Mouse (Mus musculus) embryonic facial prominence, embryonic 14.5 days (tissue): ENCODE measurements around the gene Sccpdh. TPM values are rescaled to one million over a fixed set of nuclear protein-coding genes. Genes with fewer than 3 reads are reported as not detected.

Source experiments
- ATAC-seq: fragments of 200-750 bp; cut with Nextera tagmentation; 2 replicates; pipeline ENCODE4 v1.8.0; 2017; ENCODE audit warnings: low read depth, moderate number of reproducible peaks, moderate TSS enrichment
- DNase-seq: peaks from one replicate; pipeline ENCODE4 v3.0.0-alpha.2; 2015; ENCODE audit warnings: low spot score
- H3K27ac ChIP-seq: fragments of 300-500 bp; sonication (generic); replicated peaks from 2 replicates; pipeline ENCODE4 v1.5.1; 2014; ENCODE audit warnings: low read depth, mild to moderate bottlenecking, low read length, moderate library complexity
- H3K27me3 ChIP-seq: fragments of 300-500 bp; sonication (generic); replicated peaks from 2 replicates; pipeline ENCODE4 v1.6.1; 2014; ENCODE audit warnings: low read length; ENCODE audit not compliant: control insufficient read depth, insufficient read depth
- H3K36me3 ChIP-seq: fragments of 300-500 bp; sonication (generic); 2 replicates; pipeline ENCODE4 v1.6.1; 2014; ENCODE audit warnings: low read length, mixed read lengths; ENCODE audit not compliant: control insufficient read depth, insufficient read depth
- H3K4me1 ChIP-seq: fragments of 300-500 bp; sonication (generic); 2 replicates; pipeline ENCODE4 v1.6.1; 2014; ENCODE audit warnings: antibody characterized with exemption, low read length; ENCODE audit not compliant: control insufficient read depth, insufficient read depth
- H3K4me2 ChIP-seq: fragments of 300-500 bp; sonication (generic); 2 replicates; pipeline ENCODE4 v1.6.1; 2014; ENCODE audit warnings: low read depth, mild to moderate bottlenecking, low read length, moderate library complexity, mixed read lengths
- H3K4me3 ChIP-seq: fragments of 300-500 bp; sonication (generic); 2 replicates; pipeline ENCODE4 v1.5.1; 2014; ENCODE audit warnings: low read depth, mild to moderate bottlenecking, low read length
- H3K9ac ChIP-seq: fragments of 300-500 bp; sonication (generic); 2 replicates; pipeline ENCODE4 v1.6.1; 2014; ENCODE audit warnings: low read depth, mild to moderate bottlenecking, low read length, moderate library complexity, mixed read lengths
- H3K9me3 ChIP-seq: fragments of 300-500 bp; sonication (generic); 2 replicates; pipeline ENCODE4 v1.6.1; 2016; ENCODE audit warnings: low read length; ENCODE audit not compliant: control insufficient read depth
- WGBS: fragments of 180-500 bp; shearing (Covaris S2); extraction: QIAGEN DNeasy Blood & Tissue Kit; methylation state at CpG from one replicate; pipeline ENCODE4 v1.1.7; 2014; 5-methylcytosine and 5-hydroxymethylcytosine counted together
- polyA plus RNA-seq: library from polyadenylated mRNA; unstranded; fragments of >200 nt; fragmentation: Nextera tagmentation; extraction: Ambion mirVana; gene quantifications from 2 replicates; pipeline ENCODE4 v1.2.1, GENCODE M21; 2014

Sccpdh gene
- polyA plus RNA-seq, result 88.4 and 98.2 TPM in 2 replicates

DNA sequence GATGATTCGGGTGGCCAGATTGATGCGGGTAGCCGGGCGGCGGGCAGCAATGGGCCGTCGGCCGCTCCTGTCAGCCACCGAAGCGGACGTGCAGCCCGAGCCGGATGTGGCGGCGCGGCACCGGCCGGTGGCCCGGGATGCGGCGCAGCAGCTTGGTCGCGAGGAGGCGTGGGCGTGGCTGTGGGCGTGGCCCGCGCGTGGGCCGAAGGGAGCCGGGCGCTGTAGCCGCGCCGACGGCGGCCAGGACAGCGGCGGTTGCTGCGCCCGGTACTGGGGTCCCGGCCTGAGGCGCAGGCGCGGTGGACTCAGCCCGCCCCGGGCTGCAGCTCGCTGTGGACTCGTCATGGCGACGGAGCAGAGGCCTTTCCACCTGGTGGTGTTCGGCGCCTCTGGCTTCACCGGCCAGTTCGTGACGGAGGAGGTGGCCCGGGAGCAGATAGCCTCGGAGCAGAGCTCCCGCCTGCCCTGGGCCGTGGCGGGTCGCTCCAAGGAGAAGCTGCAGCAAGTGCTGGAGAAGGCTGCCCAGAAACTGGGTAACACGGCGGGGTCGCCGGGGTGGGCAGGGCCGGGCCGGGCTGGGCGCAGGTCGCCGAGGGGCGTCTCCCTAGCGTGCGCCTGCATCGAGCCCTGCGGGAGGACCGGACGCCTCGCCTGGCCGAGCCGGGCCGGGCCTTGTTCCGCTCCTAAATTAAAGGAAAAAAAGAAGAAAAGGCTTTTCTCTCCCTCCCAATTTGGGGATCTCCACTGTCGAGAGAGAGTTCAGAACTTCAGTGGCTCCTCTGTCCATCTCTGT, at the start of gene Sccpdh:
Gene Sccpdh (plus strand): TSS at position 198 of the 793 bp plus-strand sequence.
- Histone ChIP-seq H3K9ac (peak within 1 kb of the TSS; percentile 84), H3K27ac (peak within 1 kb of the TSS; percentile 84), H3K27me3 (no peaks in the 10 kb centered on the region), H3K4me2 (peak within 1 kb of the TSS; percentile 79), H3K4me3 (peak within 1 kb of the TSS; percentile 85), H3K9me3 (no peaks in the 10 kb centered on the region), H3K36me3 (peaks cover 19% of the 10 kb centered on the region), H3K4me1 (peaks cover 8% of the 10 kb centered on the region)
- 0% methylated on average over 28 of the region's 84 CpGs for WGBS
- peak; percentile 91 for DNase-seq
- ATAC-seq, result peak; percentile 97

DNA sequence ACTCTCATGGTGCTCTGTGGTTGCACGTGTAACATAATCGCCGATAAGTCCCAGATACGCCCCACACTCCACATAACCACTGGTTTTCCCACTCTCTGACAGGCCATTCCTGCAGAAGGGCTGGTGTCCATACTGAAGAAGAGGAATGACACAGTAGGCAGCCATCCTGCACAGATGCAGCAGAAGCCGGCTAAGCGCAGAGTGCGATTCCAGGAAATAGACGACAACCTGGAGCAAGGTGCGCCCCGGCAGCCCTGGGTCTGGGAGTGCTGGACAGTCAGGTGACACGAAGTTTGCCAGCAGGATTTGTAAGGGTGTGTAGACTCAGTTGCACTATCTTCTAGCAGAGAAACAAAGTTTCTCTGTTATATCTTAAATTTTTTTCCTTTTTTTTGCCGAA, 45.3 kb upstream of the Sccpdh start:
- no peak overlapping the region for H3K4me2 ChIP-seq
- H3K9ac ChIP-seq, result no peak overlapping the region
- no peaks in the 10 kb centered on the region for H3K9me3 ChIP-seq
- no peak for DNase-seq
- H3K36me3 ChIP-seq, result peaks cover 26% of the 10 kb centered on the region
- H3K4me3 ChIP-seq, result no peak overlapping the region
- H3K4me1 ChIP-seq, result no peaks in the 10 kb centered on the region
- no peak overlapping the region for H3K27ac ChIP-seq
- ATAC-seq, result no peak
- WGBS, result 92% methylated on average over 12 of the region's 12 CpGs
- H3K27me3 ChIP-seq, result no peaks in the 10 kb centered on the region

DNA sequence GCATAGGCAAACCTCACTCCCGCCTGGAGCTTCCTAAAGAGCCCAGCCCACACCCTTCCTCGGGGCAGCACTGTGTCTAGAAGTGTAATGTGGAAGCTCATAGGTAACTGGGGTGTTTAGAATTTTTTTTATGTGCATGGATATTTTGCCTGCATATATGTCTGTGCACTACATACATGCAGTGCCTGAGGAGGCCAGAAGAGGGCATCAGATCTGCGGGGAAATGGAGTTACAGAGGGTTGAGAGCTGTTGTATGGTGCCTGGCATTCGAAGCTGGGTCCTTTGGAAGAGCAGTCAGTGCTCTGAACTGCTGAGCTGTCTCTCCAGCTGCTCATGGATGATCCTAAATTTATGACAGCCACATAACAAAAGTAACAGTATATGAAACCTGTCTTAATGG, 44.4 kb upstream of the Sccpdh start:
- Histone ChIP-seq H3K4me3 (no peak overlapping the region), H3K27ac (no peak overlapping the region), H3K9me3 (no peaks in the 10 kb centered on the region), H3K4me2 (no peak overlapping the region), H3K9ac (no peak overlapping the region), H3K36me3 (peaks cover 24% of the 10 kb centered on the region), H3K4me1 (no peaks in the 10 kb centered on the region), H3K27me3 (no peaks in the 10 kb centered on the region)
- 59% methylated on average over 4 of the region's 4 CpGs for WGBS
- ATAC-seq (no peak), DNase-seq (no peak)

DNA sequence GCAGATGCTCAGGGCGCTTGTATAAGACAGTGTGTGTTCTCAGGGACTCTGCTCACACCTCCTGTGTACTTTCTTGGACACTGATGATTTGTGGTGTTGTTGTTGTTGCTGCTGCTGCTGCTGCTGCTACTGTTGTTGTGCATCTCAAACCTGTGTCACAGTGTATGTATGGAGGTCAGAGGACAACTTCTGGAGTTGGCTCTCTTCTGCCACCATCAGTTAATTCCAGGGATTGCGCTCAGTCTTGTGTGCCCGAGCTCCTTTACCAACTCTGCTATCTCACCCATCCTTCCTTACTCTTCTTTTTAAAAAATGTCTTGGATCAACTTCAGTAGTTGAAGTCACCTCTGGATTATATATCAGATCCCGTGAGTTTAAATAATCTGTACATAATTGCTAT, 43.7 kb upstream of the Sccpdh start:
- Histone ChIP-seq H3K27me3 (no peaks in the 10 kb centered on the region), H3K4me2 (no peak overlapping the region), H3K4me3 (no peak overlapping the region), H3K27ac (no peak overlapping the region), H3K4me1 (no peaks in the 10 kb centered on the region), H3K36me3 (peaks cover 18% of the 10 kb centered on the region), H3K9me3 (no peaks in the 10 kb centered on the region), H3K9ac (no peak overlapping the region)
- ATAC-seq (no peak), DNase-seq (no peak)
- WGBS, result 68% methylated on average over 4 of the region's 4 CpGs

DNA sequence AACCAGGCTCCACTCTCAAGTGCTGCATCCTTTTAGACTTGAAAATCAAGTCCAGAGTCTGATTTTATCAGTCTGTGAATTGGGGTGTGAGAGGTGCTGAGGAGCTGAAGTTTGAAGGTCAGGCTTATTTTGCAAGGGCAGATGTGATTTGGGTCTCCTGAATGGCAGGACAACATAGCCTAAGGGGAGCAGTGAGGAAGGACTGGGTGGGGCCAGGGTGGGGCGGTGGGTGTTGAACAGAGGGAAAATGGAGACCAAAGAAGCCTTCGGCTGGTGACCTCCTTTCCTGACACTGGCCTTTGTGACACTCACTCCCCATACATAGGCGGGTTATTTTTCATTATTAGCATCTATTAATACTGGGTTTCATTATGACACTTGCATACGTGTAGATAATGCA, 40.2 kb upstream of the Sccpdh start:
- 82% methylated on average over 4 of the region's 4 CpGs for WGBS
- H3K27me3 ChIP-seq, result no peaks in the 10 kb centered on the region
- ATAC-seq (no peak), DNase-seq (no peak)
- H3K4me1 ChIP-seq, result no peaks in the 10 kb centered on the region
- no peak overlapping the region for H3K4me2 ChIP-seq
- no peak overlapping the region for H3K4me3 ChIP-seq
- H3K9me3 ChIP-seq, result no peaks in the 10 kb centered on the region
- H3K36me3 ChIP-seq, result peaks cover 17% of the 10 kb centered on the region
- H3K27ac ChIP-seq, result no peak overlapping the region
- H3K9ac ChIP-seq, result no peak overlapping the region

DNA sequence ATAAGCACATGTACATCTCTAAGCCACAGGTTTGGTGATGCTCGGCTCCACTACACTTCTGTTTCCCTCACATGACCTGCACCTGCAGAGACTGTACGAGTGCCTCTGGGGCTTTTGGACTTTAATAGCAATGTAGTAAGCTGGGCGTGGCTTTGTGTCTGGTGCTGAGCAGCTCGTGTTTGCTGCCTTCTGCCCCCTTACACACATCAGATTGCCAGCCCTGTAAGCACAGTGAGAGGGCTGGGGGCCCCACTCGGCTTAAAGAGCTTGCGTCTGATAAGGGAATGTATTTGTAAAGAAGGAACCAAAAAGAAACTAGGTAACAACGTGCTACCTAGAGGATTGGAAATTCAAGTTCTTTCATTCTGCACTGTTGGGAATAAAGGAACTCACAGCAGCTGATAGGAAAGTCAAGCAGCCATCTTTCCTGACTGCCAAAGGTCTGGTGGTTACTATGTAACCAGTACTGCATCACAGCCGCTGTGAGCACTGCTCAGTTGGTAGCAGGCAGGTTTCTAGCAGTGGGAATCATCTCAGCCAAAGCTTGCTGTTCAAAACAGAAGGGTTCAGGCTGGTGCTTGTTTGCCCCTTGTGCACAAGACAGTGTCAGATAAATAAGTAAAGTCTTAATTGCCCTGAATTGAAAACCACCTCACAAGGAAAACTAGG, 39.4 kb upstream of the Sccpdh start:
- DNase-seq (no peak), ATAC-seq (0 out of 2 replicates have a peak, but pooled peaks have one; percentile 33)
- H3K27ac ChIP-seq, result no peak overlapping the region
- H3K9ac ChIP-seq, result no peak overlapping the region
- H3K36me3 ChIP-seq, result peaks cover 12% of the 10 kb centered on the region
- H3K4me2 ChIP-seq, result no peak overlapping the region
- H3K9me3 ChIP-seq, result no peaks in the 10 kb centered on the region
- 65% methylated on average over 8 of the region's 8 CpGs for WGBS
- no peak overlapping the region for H3K4me3 ChIP-seq
- no peaks in the 10 kb centered on the region for H3K27me3 ChIP-seq
- no peaks in the 10 kb centered on the region for H3K4me1 ChIP-seq

DNA sequence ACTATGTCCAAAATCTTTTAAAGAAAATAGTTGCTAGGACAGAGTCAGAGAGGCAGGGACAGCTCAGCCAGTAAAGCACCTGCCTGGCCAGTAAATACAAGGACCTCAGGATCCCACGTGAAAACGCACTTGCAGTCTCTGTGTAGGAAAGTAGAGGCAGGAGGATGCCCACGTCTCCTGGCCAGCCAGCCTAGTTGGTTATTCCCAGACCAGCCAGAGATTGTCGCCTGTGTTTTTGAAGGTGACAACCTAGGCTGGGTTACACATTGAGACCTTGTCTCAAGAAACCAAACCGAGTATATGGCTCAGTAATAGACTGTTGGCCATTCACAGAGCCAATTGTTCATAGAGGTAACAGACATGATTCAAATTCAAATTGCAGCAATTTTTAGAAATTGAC, 38.7 kb upstream of the Sccpdh start:
- Histone ChIP-seq H3K4me2 (no peak overlapping the region), H3K36me3 (peaks cover 11% of the 10 kb centered on the region; the same call in 1 of the 2 replicates), H3K9ac (no peak overlapping the region), H3K4me3 (no peak overlapping the region), H3K27ac (no peak overlapping the region), H3K27me3 (no peaks in the 10 kb centered on the region), H3K4me1 (no peaks in the 10 kb centered on the region), H3K9me3 (no peaks in the 10 kb centered on the region)
- no peak for ATAC-seq
- DNase-seq, result no peak
- WGBS, result 81% methylated on average over 5 of the region's 5 CpGs

DNA sequence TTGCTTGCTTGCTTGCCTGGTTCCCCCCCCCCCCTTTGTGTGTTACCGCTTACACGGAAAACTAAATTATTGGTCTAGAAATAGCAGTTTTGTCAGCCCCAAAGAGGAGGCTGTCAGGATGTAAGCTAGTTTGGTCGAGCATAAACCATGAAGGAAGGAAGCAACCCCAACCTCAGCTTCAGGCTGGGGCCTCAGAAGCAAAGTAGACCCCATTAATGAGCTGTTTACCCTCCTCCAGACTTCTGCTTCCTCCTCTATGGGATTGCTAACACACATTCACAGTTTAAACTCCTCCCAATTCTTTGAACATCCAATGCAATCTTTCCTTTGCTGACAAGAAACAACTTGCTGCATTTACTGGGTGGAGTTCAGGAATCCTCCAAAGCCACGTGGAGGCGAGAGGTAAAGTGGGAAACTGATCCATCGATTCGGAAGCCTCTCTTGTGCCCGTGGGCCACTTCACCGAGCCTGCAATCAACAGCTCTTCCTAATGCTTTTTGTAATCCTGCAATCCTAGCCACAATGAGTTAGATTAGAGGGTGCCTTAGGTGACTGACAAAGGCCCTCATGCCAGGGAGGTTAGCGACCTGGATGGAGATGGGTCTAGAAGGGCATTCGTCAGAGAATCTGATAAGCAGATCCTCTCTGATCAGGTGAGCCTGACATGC, 35.1 kb upstream of the Sccpdh start:
- Histone ChIP-seq H3K9ac (no peak overlapping the region), H3K36me3 (no peaks in the 10 kb centered on the region), H3K4me2 (no peak overlapping the region), H3K4me1 (no peaks in the 10 kb centered on the region), H3K27ac (no peak overlapping the region), H3K27me3 (no peaks in the 10 kb centered on the region), H3K9me3 (no peaks in the 10 kb centered on the region), H3K4me3 (no peak overlapping the region)
- WGBS, result 71% methylated on average over 11 of the region's 11 CpGs
- DNase-seq, result no peak
- no peak for ATAC-seq
